Mouse (Mus musculus): ENCODE measurements at regions not wholly inside any gene's neighbourhood (a gene's known extent, or its start where the extent isn't known, plus 50 kb on each side); places are given as distances from the start of the nearest gene placed in this dataset.

DNA sequence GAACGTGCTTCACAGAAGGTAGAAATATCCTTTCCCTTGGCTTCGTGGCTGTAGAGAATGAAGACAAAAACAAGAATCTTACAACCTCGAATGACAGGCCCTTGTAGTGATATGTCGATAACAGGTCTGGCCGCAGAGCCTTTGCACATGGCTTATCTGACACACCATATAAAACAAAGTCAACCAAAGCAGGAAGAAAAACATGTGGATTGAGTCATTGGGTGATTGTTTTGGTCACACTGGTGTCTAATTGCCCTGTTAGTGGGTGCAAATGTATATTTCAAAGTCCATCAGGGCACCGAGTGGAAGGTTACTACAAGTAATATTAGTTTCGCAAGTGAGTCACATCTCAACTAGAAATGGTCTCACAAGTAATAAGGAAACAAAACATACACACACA is 569.9 kb upstream of the Itga1 start:
- TF ChIP-seq CTCF (IDR thresholded peaks at IDR 0.05; ENCODE audit: low read depth) (no peak), EP300 (IDR thresholded peaks at IDR 0.05; ENCODE audit: low read depth) (no peak)
